Mouse (Mus musculus) E14TG2a.4 (cell line): ENCODE data around the gene Thpo.

Experiments
- CTCF ChIP-seq: conservative IDR thresholded peaks from 2 replicates; pipeline ENCODE4 v1.5.1; 2014; ENCODE audit warnings: low read length
- NANOG ChIP-seq: IDR thresholded peaks from 2 replicates; pipeline ENCODE4 v1.6.1; 2014; ENCODE audit warnings: borderline replicate concordance, low read length, mixed read lengths
- POU5F1 ChIP-seq: IDR thresholded peaks from 2 replicates; pipeline ENCODE4 v1.6.1; 2014; ENCODE audit warnings: low read length, borderline replicate concordance

GRCm38 (mm10) chr16:20732251-20732924 lies 1.9 kb downstream of the Thpo start:
- no peak for TF ChIP-seq CTCF
- TF ChIP-seq NANOG, result no peak
- TF ChIP-seq POU5F1, result no peak
